Mouse (Mus musculus) CH12.LX (cell line): ENCODE data around the gene Fam120c. TPM values are rescaled to one million over a fixed set of nuclear protein-coding genes. Genes with fewer than 3 reads are reported as not detected.

Source experiments
- DNase-seq: peaks from one replicate; pipeline ENCODE4 v3.0.0-alpha.2; 2013; ENCODE audit errors: extremely low read depth
- H3K27ac ChIP-seq: 2 replicates; pipeline ENCODE4 v1.5.1; 2012; ENCODE audit warnings: low read depth, mild to moderate bottlenecking, control low read depth, moderate library complexity; ENCODE audit not compliant: insufficient read depth
- H3K27me3 ChIP-seq: replicated peaks from 2 replicates; pipeline ENCODE3; 2012; ENCODE audit warnings: inconsistent platforms
- H3K36me3 ChIP-seq, 2 experiments: replicated peaks in 1 of 2; 2 replicates each; pipeline versions ENCODE3 to v1.6.1; 2012; ENCODE audit warnings: inconsistent platforms in 1 of 2, low read length in 1 of 2, mild to moderate bottlenecking in 1 of 2, mixed read lengths in 1 of 2, moderate library complexity in 1 of 2; ENCODE audit not compliant: control insufficient read depth in 1 of 2, insufficient read depth in 1 of 2
- H3K4me1 ChIP-seq, 2 experiments: 2 replicates each; pipeline ENCODE4 v1.6.1; 2012; ENCODE audit warnings: inconsistent platforms in 1 of 2, moderate library complexity in 1 of 2; ENCODE audit not compliant: insufficient read depth in 2 of 2, control insufficient read depth in 1 of 2
- H3K4me2 ChIP-seq: 2 replicates; pipeline ENCODE4 v1.6.1; 2012; ENCODE audit warnings: low read depth, mild to moderate bottlenecking, control low read depth; ENCODE audit not compliant: poor library complexity, insufficient read depth, severe bottlenecking
- H3K4me3 ChIP-seq, 3 experiments: fragments of 150-350 bp in 1 of 3; sonication (generic) in 1 of 3; replicated peaks in 1 of 3; 2 replicates each; pipeline versions ENCODE3 to v1.5.1; 2011 to 2012; ENCODE audit warnings: low read depth in 2 of 3, low read length in 2 of 3, mild to moderate bottlenecking in 2 of 3, moderate library complexity in 2 of 3, control low read depth in 1 of 3, improper control_type of control experiment in 1 of 3, inconsistent platforms in 1 of 3, mixed read lengths in 1 of 3; ENCODE audit not compliant: poor library complexity in 1 of 3
- H3K79me2 ChIP-seq: replicated peaks from 2 replicates; pipeline ENCODE4 v1.6.1; 2012; ENCODE audit warnings: mild to moderate bottlenecking, moderate library complexity; ENCODE audit not compliant: control insufficient read depth, poor library complexity, insufficient read depth, severe bottlenecking; ENCODE audit errors: extremely low read depth
- H3K9ac ChIP-seq: 2 replicates; pipeline ENCODE4 v1.6.1; 2012; ENCODE audit warnings: low read depth, mild to moderate bottlenecking, control low read depth, moderate library complexity; ENCODE audit not compliant: insufficient read depth
- H3K9me3 ChIP-seq: replicated peaks from 2 replicates; pipeline ENCODE3; 2012; ENCODE audit warnings: low read length, inconsistent platforms, mixed read lengths
- BHLHE40 ChIP-seq: IDR thresholded peaks from 2 replicates; pipeline ENCODE4 v1.6.1; 2011; ENCODE audit warnings: mild to moderate bottlenecking, low read depth, low read length, improper control_type of control experiment
- CHD2 ChIP-seq: IDR thresholded peaks from 2 replicates; pipeline ENCODE4 v1.6.1; 2011; ENCODE audit warnings: low read length, improper control_type of control experiment
- E2F4 ChIP-seq: IDR thresholded peaks from 2 replicates; pipeline ENCODE4 v1.6.1; 2011; ENCODE audit warnings: low read depth, low read length, improper control_type of control experiment; ENCODE audit not compliant: insufficient replicate concordance
- ELF1 ChIP-seq: IDR thresholded peaks from 2 replicates; pipeline ENCODE4 v1.6.1; 2014; ENCODE audit warnings: low read depth, mild to moderate bottlenecking, inconsistent platforms, low read length, improper control_type of control experiment
- EP300 ChIP-seq: IDR thresholded peaks from 2 replicates; pipeline ENCODE4 v1.6.1; 2011; ENCODE audit warnings: low read length, improper control_type of control experiment
- HCFC1 ChIP-seq: IDR thresholded peaks from 2 replicates; pipeline ENCODE4 v1.6.1; 2012; ENCODE audit warnings: low read depth, mild to moderate bottlenecking, inconsistent platforms, low read length, improper control_type of control experiment
- JUN ChIP-seq: IDR thresholded peaks from 2 replicates; pipeline ENCODE4 v1.6.1; 2011; ENCODE audit warnings: low read depth, mild to moderate bottlenecking, low read length, improper control_type of control experiment, moderate library complexity; ENCODE audit not compliant: insufficient read depth
- MAFK ChIP-seq: IDR thresholded peaks from 2 replicates; pipeline ENCODE4 v1.6.1; 2011; ENCODE audit warnings: low read length, improper control_type of control experiment; ENCODE audit not compliant: insufficient replicate concordance
- MXI1 ChIP-seq: IDR thresholded peaks from 2 replicates; pipeline ENCODE4 v1.6.1; 2011; ENCODE audit warnings: mild to moderate bottlenecking, low read depth, low read length, improper control_type of control experiment
- MYC ChIP-seq: IDR thresholded peaks from 2 replicates; pipeline ENCODE4 v1.6.1; 2011; ENCODE audit warnings: low read depth, mild to moderate bottlenecking, improper control_type of control experiment, low read length
- NELFE ChIP-seq: IDR thresholded peaks from 2 replicates; pipeline ENCODE4 v1.6.1; 2011; ENCODE audit warnings: low read depth, low read length, improper control_type of control experiment
- NRF1 ChIP-seq: IDR thresholded peaks from 2 replicates; pipeline ENCODE4 v1.6.1; 2014; ENCODE audit warnings: low read depth, mild to moderate bottlenecking, inconsistent platforms, low read length, improper control_type of control experiment, moderate library complexity
- POLR2A ChIP-seq: IDR thresholded peaks from 2 replicates; pipeline ENCODE4 v1.6.1; 2011; ENCODE audit warnings: low read depth, mild to moderate bottlenecking, improper control_type of control experiment, low read length
- RAD21 ChIP-seq: IDR thresholded peaks from 2 replicates; pipeline ENCODE4 v1.6.1; 2011; ENCODE audit warnings: low read depth, mild to moderate bottlenecking, low read length, improper control_type of control experiment, moderate library complexity
- RCOR1 ChIP-seq: conservative IDR thresholded peaks from 2 replicates; pipeline ENCODE4 v1.6.1; 2012; ENCODE audit warnings: low read depth, mild to moderate bottlenecking, inconsistent platforms, low read length, improper control_type of control experiment
- SIN3A ChIP-seq: IDR thresholded peaks from 2 replicates; pipeline ENCODE4 v1.6.1; 2012; ENCODE audit warnings: low read length, improper control_type of control experiment, inconsistent platforms
- TCF12 ChIP-seq: IDR thresholded peaks from 2 replicates; pipeline ENCODE4 v1.6.1; 2014; ENCODE audit warnings: low read depth, mild to moderate bottlenecking, inconsistent platforms, low read length, improper control_type of control experiment
- UBTF ChIP-seq: IDR thresholded peaks from 2 replicates; pipeline ENCODE4 v1.6.1; 2012; ENCODE audit warnings: low read depth, mild to moderate bottlenecking, inconsistent platforms, low read length, improper control_type of control experiment, moderate library complexity
- USF1 ChIP-seq: IDR thresholded peaks from 2 replicates; pipeline ENCODE4 v1.6.1; 2014; ENCODE audit warnings: low read depth, mild to moderate bottlenecking, inconsistent platforms, low read length, improper control_type of control experiment
- USF2 ChIP-seq: conservative IDR thresholded peaks from 2 replicates; pipeline ENCODE4 v1.6.1; 2011; ENCODE audit warnings: low read depth, low read length, improper control_type of control experiment
- ZC3H11A ChIP-seq: IDR thresholded peaks from 2 replicates; pipeline ENCODE4 v1.6.1; 2012; ENCODE audit warnings: low read depth, mild to moderate bottlenecking, inconsistent platforms, low read length, improper control_type of control experiment
- ZMIZ1 ChIP-seq: IDR thresholded peaks from 2 replicates; pipeline ENCODE4 v1.6.1; 2012; ENCODE audit warnings: low read depth, mild to moderate bottlenecking, inconsistent platforms, low read length, improper control_type of control experiment
- ZNF384 ChIP-seq: IDR thresholded peaks from 2 replicates; pipeline ENCODE4 v1.6.1; 2012; ENCODE audit warnings: low read depth, low read length, improper control_type of control experiment, inconsistent platforms
- dilution Hi-C: fragments of 300-500 bp; cut with MboI; formaldehyde crosslinking; loops from 2 replicates; pipeline ENCODE4 v1.14.3; 2020; ENCODE audit warnings: low sequenced_read_pairs; ENCODE audit not compliant: extremely low pct_unique_long_range_greater_than_20kb, extremely low pct_ligation_motif_present
- in situ Hi-C: fragments of 300-500 bp; cut with MboI; formaldehyde crosslinking; loops from 3 replicates; pipeline ENCODE4 v1.14.3; 2019; ENCODE audit warnings: low sequenced_read_pairs, low pct_ligation_motif_present, low pct_unique_long_range_greater_than_20kb, mixed read lengths
- polyA plus RNA-seq: library from polyadenylated mRNA; unstranded; fragments of >175 nt; gene quantifications from 2 replicates; pipeline ENCODE4 v1.2.1, GENCODE M21; 2012; ENCODE audit warnings: low read depth; ENCODE audit not compliant: insufficient read length
- total RNA-seq, 2 experiments: library from RNA; depleted of rRNA; stranded (reverse); fragments of 300-350 nt in 1 of 2; fragments of >200 nt in 1 of 2; gene quantifications; 2 replicates each; pipeline ENCODE4 v1.2.3; 2012 to 2014

Fam120c gene
- total and polyA plus RNA-seq, 3 experiments = 0.20 to 1.4 (median 0.67) TPM

DNA sequence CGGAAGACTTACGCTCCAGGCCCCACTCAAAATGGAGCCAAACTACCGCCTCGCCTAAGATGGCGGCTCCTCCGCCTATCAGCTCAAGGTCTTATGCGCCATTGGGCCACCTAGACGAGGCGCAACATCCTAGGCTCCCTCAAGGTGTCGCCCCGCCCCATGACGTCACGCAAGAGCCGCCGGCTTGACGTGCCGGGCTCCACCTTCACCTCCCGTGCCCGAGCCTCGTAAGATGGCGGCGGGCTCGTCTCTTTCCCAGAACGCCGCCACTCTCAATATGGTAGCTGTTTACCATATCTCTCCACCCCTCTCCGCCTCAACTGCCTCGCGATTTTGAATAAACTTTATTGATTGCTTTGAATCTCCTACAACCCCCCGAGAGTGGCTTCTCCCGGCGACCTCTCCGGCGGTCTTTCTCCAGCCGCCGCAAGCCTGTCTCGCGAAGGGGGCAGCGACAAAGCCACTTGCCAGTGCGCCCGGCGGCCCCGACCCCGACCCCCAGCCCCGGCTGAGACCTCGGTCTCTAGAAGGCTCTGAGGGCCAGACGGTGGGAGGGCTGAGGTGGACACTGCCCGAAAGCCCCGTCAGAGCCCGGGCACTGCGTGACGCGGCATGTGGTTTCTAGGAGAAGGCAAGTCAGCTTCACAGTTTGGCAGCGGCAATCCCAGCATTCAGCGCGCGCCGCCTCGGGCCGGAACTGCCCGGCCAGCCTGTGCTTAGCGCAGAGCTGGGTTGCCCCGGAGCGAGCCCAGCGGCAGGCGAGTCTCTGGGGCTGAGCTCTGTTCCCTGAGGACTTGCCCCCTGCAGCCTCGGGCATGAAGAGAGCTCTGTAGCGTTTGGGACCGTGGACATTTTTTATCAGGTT is 176.7 kb downstream of the Fam120c start, which contains the start of gene Phf8:
Gene Phf8 (plus strand): TSS at position 215 of the 865 bp plus-strand sequence.
- peak; percentile 94 for DNase-seq
- dilution Hi-C loops = no loop called here
- TF ChIP-seq CHD2 = no peak
- peak; percentile 78 for TF ChIP-seq POLR2A
- TF ChIP-seq ZC3H11A = peak; percentile 88
- TF ChIP-seq MAFK = no peak
- no peak for TF ChIP-seq JUN
- no peak for TF ChIP-seq USF2
- TF ChIP-seq HCFC1 = peak; percentile 74
- TF ChIP-seq ZNF384 = peak; percentile 89; the same call in 1 of the 2 replicates
- TF ChIP-seq RCOR1 = no peak
- 0 out of 2 replicates have a peak, but pooled peaks have one; percentile 14 for TF ChIP-seq MYC
- TF ChIP-seq NRF1 = peak; percentile 81
- TF ChIP-seq BHLHE40 = peak; percentile 40
- TF ChIP-seq E2F4 = no peak
- TF ChIP-seq NELFE = peak; percentile 56
- TF ChIP-seq TCF12 = peak; percentile 40; the same call in 1 of the 2 replicates
- no peak for TF ChIP-seq UBTF
- TF ChIP-seq ELF1 = peak; percentile 78
- peak; percentile 62 for TF ChIP-seq SIN3A
- no peak for TF ChIP-seq RAD21
- peak; percentile 50; the same call in 1 of the 2 replicates for TF ChIP-seq ZMIZ1
- TF ChIP-seq MXI1 = peak; percentile 70
- TF ChIP-seq USF1 = no peak
- TF ChIP-seq EP300 = no peak
- H3K4me2 ChIP-seq = peak within 1 kb of the TSS; percentile 56
- in situ Hi-C loops = no loop called here
- H3K4me1 ChIP-seq = peaks cover 0 to 5% of the 10 kb centered on the region in 2 experiments; a peak in 1 of 4 replicates
- no peaks in the 10 kb centered on the region for H3K27me3 ChIP-seq
- peak within 1 kb of the TSS; percentile 69 for H3K27ac ChIP-seq
- H3K9me3 ChIP-seq = no peaks in the 10 kb centered on the region
- H3K9ac ChIP-seq = peak within 1 kb of the TSS; percentile 98
- H3K4me3 ChIP-seq = peak within 1 kb of the TSS; percentile 51 to 84 (median 68)
- H3K79me2 ChIP-seq = peaks cover 6% of the 10 kb centered on the region; the same call in 1 of the 2 replicates
- H3K36me3 ChIP-seq = peaks cover 3 to 4% of the 10 kb centered on the region in 2 experiments

Other genes with a start within 250 kb of the Fam120c start
- 15.8 and 31.5 TPM in 2 replicates for gene Tsr2, start 247.6 kb upstream of the Fam120c start, total RNA-seq (2012; rRNA removed)
- gene Tsr2, start 247.6 kb upstream of the Fam120c start, total RNA-seq (2014; rRNA removed) = 43.9 and 44.5 TPM in 2 replicates
- gene Tsr2, start 247.6 kb upstream of the Fam120c start, polyA plus RNA-seq = 77.8 and 82.0 TPM in 2 replicates
- gene Wnk3, start 146.1 kb upstream of the Fam120c start, total RNA-seq (2012; rRNA removed) = 0.04 and 0.08 TPM in 2 replicates
- gene Wnk3, start 146.1 kb upstream of the Fam120c start, total RNA-seq (2014; rRNA removed) = 0.27 TPM in 2 replicates
- gene Wnk3, start 146.1 kb upstream of the Fam120c start, polyA plus RNA-seq = 0.04 and 0.08 TPM in 2 replicates
- gene Phf8, start 176.5 kb downstream of the Fam120c start, total RNA-seq (2012; rRNA removed) = 7.3 and 8.8 TPM in 2 replicates
- 4.9 and 6.5 TPM in 2 replicates for gene Phf8, start 176.5 kb downstream of the Fam120c start, total RNA-seq (2014; rRNA removed)
- gene Phf8, start 176.5 kb downstream of the Fam120c start, polyA plus RNA-seq = 14.1 and 14.4 TPM in 2 replicates